Mouse (Mus musculus) urinary bladder, postnatal 25 days (tissue): ENCODE measurements at regions not wholly inside any gene's neighbourhood (a gene's known extent, or its start where the extent isn't known, plus 50 kb on each side); places are given as distances from the start of the nearest gene placed in this dataset.
A peak's percentile ranks its signal among the peaks of the same experiment; 100 is the strongest.

ENCODE experiments used
- DNase-seq: peaks from one replicate; pipeline ENCODE4 v3.0.0; 2022; ENCODE audit warnings: low spot score

DNA sequence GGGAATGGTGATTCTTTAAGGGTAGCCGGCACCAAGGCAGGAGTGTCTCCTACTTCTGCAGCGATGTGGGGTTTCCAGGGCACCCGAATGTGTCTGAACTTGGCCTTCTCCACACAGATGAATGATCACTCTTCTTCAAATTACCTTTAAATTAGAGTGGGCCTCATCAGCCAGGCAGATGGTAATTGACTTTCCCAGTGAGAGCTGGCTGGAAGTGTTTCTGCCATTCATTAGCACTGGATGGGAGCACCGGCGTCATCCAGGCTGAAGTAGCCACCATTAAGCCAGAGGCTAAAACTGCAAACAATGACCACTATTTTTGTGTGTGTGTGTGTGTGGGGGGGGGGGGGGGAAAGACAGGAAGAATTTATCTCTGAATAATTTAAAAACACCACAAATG is 58.7 kb upstream of the Ubl3 start:
- no peak for DNase-seq

DNA sequence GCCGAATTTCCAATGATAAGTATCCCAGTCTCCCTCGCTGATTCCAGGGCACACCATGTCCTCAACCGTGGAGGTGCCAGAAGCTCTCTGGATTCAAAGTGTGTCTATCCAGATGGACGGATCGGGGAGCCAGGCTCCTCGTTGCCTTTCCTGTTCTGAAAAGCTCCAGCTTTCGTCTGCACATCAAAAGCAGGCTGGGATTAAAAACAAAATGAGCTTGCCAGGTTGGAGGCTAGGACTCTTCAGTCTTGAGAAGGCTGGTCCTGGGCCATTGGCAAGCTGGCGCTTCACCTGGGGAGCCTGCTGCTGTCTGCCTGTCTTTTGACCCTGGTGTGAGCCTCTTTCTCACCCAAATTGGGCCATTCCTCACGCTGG is 56.9 kb upstream of the Ubl3 start:
- DNase-seq, result no peak

DNA sequence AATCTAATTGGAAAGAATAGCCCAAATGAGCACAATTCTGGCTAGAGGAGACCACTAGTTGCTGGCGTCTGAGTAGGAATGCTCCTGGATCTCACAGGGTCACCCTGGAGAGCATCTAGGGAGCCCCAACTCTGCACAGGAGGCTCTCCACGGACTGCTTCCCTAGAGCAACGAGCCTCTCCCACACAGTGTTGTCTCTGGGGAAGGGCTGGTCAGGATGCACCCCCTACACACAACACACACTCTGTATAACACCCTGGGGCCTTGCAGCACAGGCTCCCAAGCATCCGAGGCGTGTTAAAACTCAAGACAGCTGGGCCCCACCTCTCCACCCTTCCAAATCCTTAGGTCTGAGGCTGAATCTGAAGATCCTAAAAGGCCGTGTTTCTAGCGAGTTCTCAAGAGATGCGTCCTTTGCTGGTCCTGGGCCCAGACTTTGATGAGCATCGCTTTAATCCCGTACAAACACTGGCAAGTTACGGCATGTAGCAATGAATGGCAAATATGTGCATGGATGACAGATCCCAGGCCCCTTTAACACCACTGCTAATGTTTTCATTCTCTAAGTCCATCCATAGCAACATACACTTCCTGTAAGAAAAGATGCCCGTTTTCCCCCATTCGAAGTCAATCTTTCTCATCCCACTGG is 56.4 kb upstream of the Ubl3 start:
- DNase-seq, result no peak

DNA sequence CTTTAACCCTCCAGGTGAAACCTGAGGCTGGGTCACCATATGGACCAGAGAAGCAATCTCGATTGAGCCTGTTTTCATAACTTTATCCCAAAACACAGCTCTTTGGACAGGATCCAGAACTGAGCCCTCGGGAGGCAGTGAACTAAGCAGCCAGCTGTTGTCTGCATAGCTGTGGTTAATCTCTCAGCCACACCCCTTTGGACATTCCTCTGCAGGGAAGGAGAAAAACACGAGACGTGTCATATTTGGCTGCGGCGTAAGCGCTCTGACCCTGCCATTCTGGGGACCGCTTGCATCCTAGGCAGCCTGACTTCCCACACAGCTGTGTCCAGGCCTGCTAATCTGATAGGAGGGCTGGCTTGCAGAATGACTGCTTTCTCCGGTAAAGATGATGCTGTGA is 55.6 kb upstream of the Ubl3 start:
- DNase-seq, result peak; percentile 18

DNA sequence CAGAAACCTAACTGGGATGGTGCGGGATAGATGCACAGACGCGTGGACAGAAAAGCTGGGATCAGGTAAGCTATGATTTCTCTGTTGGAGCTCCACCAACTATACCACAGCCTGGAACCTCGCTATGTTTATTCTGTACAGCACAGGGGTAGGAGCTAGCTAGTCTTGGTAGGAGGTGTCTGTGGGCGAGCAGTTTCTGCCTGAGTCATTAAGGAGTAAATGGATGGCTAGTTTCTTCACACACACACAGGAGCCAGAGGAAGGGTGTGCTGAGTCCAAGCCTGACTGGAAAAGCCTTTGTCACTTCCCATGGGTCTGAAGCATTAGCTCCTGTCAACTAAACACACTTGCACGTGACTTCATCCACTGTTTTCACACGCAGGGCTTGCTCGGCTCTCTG is 53.1 kb upstream of the Ubl3 start:
- no peak for DNase-seq
